Mouse (Mus musculus): ENCODE measurements around the gene Calr.

GRCm38 (mm10) chr8:84839411-84839810 is 7.3 kb downstream of the Calr start:
- TF ChIP-seq POLR2A (IDR thresholded peaks at IDR 0.05; ENCODE audit: control insufficient read depth in 1 of 2, insufficient read depth in 1 of 2, low read depth in 1 of 2, low read length in 2 of 2, poor library complexity in 1 of 2) (no peak), MAZ (IDR thresholded peaks at IDR 0.05; ENCODE audit: low read depth, low read length) (no peak), CTCF (IDR thresholded peaks at IDR 0.05 in 2 of 3, conservative IDR thresholded peaks at IDR 0.05 in 1 of 3; ENCODE audit: control insufficient read depth in 1 of 3, insufficient read depth in 1 of 3, low read depth in 2 of 3, low read length in 3 of 3, poor library complexity in 1 of 3, severe bottlenecking in 1 of 3) (no peak), TBP (IDR thresholded peaks at IDR 0.05; ENCODE audit: low read depth, low read length) (no peak), ZC3H11A (IDR thresholded peaks at IDR 0.05; ENCODE audit: low read depth, low read length) (no peak), MEF2A (IDR thresholded peaks at IDR 0.05; ENCODE audit: extremely low read depth, insufficient replicate concordance, low read depth, low read length, poor library complexity, severe bottlenecking) (no peak), USF2 (IDR thresholded peaks at IDR 0.05; ENCODE audit: borderline replicate concordance in 1 of 2, insufficient read depth in 1 of 2, low read depth in 1 of 2, low read length in 2 of 2) (no peak)
